Comparison of ENCODE assay signal across 25 mouse cellular contexts in the genomic region with DNA sequence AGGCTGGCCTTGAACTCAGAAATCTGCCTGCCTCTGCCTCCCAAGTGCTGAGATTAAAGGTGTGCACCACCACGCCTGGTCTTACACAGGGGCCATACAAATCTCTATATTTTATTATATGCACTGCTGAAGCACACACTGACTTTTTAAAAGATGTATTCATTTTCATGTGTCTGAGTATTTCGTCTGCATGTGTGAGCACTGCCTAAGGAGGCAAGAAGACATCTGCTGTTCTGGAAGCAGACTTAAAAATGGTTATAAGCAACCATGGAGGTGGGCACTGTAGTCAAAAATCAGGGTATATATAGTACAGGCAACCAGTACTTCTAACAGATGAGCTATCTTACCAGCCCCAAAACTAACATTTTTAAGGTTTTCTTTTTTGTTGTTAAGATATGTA.
"Had no signal": no experiment of that assay in that cellular context is flagged by ENCODE, and none has a peak within 500 bp of the region (broad histone marks: within the 10 kb centered on the region; RNA-seq: fewer than 3 reads in every experiment).

No protein-coding gene starts in this region.

- H3K27ac ChIP-seq: heart, embryonic 13.5 days; heart, embryonic 15.5 days; hindbrain, embryonic 13.5 days; hindbrain, embryonic 15.5 days; hindbrain, postnatal 0 days; kidney, embryonic 15.5 days; kidney, postnatal 0 days; limb, embryonic 13.5 days; limb, embryonic 15.5 days; liver, embryonic 12.5 days; liver, embryonic 14.5 days had no signal

- ATAC-seq: hindbrain, postnatal 0 days; intestine, embryonic 16.5 days; liver, embryonic 12.5 days had no signal

- DNase-seq: gastrocnemius, postnatal 14 days; gastrocnemius, postnatal 36 days; heart, adult 18-20 months; heart, postnatal 14 days; heart, postnatal 36 days; kidney, adult 11 months; kidney, adult 2 months; kidney, adult 9 months; kidney, postnatal 14 days; kidney, postnatal 36 days; layer of hippocampus, adult 9-11 months; layer of hippocampus, postnatal 36 days; left cerebral cortex, postnatal 4 days had no signal

- H3K4me3 ChIP-seq: heart, embryonic 13.5 days; heart, embryonic 15.5 days; hindbrain, embryonic 13.5 days; hindbrain, embryonic 15.5 days; kidney, embryonic 15.5 days; limb, embryonic 13.5 days; limb, embryonic 15.5 days; liver, embryonic 12.5 days had no signal
